Mouse (Mus musculus): ENCODE results near the gene Pecam1.
"Not testable (repeated sequence)": the region's sequence is repeated elsewhere in the genome, so short reads cannot be mapped to it uniquely, and the experiment has no call there.

Pecam1 gene

GRCm38 (mm10) chr11:106770195-106770974 is 20.0 kb upstream of the Pecam1 start:
- DNase-seq: no peak

- DNase-seq: no peak
Measured at GRCm38 (mm10) chr11:106767516-106767915, 17.1 kb upstream of the Pecam1 start.

GRCm38 (mm10) chr11:106766611-106767162 is 16.3 kb upstream of the Pecam1 start:
- DNase-seq: no peak

- no peak for DNase-seq
Measured at GRCm38 (mm10) chr11:106762800-106763185, 12.4 kb upstream of the Pecam1 start.

- peak in 1 of 2 experiments; percentile 45 for DNase-seq
Measured at GRCm38 (mm10) chr11:106762139-106762799, 11.8 kb upstream of the Pecam1 start.

GRCm38 (mm10) chr11:106760511-106760910 is 10.1 kb upstream of the Pecam1 start:
- no peak for DNase-seq

- DNase-seq: no peak
Measured at GRCm38 (mm10) chr11:106759028-106759427, 8.6 kb upstream of the Pecam1 start.

- no peak for DNase-seq
Measured at GRCm38 (mm10) chr11:106755583-106755982, 5.2 kb upstream of the Pecam1 start.

- no peak for DNase-seq
Measured at GRCm38 (mm10) chr11:106753314-106753713, 2.9 kb upstream of the Pecam1 start.

GRCm38 (mm10) chr11:106752103-106752502 is 1.7 kb upstream of the Pecam1 start:
- DNase-seq: peak; percentile 36 to 41

- DNase-seq: no peak
Measured at GRCm38 (mm10) chr11:106751039-106752018, 901 bp upstream of the Pecam1 start, which contains the start of gene Milr1. TSS of gene Milr1 (plus strand) at chr11:106751226.

GRCm38 (mm10) chr11:106749557-106750120 is 789 bp downstream of the Pecam1 start:
- DNase-seq: not testable (repeated sequence)

GRCm38 (mm10) chr11:106744949-106745348 is 5.5 kb downstream of the Pecam1 start:
- no peak for DNase-seq

GRCm38 (mm10) chr11:106742388-106742841 is 8.0 kb downstream of the Pecam1 start:
- no peak for DNase-seq

GRCm38 (mm10) chr11:106741826-106742225 is 8.6 kb downstream of the Pecam1 start:
- no peak for DNase-seq

GRCm38 (mm10) chr11:106741232-106741631 is 9.2 kb downstream of the Pecam1 start:
- no peak for DNase-seq

GRCm38 (mm10) chr11:106740724-106741123 is 9.7 kb downstream of the Pecam1 start:
- not testable (repeated sequence) for DNase-seq

- DNase-seq: no peak
Measured at GRCm38 (mm10) chr11:106739116-106739515, 11.3 kb downstream of the Pecam1 start.

GRCm38 (mm10) chr11:106737178-106737621 is 13.2 kb downstream of the Pecam1 start:
- DNase-seq: no peak

GRCm38 (mm10) chr11:106736614-106737013 is 13.8 kb downstream of the Pecam1 start:
- DNase-seq: no peak

GRCm38 (mm10) chr11:106730714-106731113 is 19.7 kb downstream of the Pecam1 start:
- no peak for DNase-seq

GRCm38 (mm10) chr11:106729656-106730055 is 20.8 kb downstream of the Pecam1 start:
- DNase-seq: no peak

All from lung, adult 18-20 months (tissue).